Mouse (Mus musculus) CH12.LX (cell line): ENCODE measurements around the gene Kat8.

Experiments used
- CHD1 ChIP-seq: IDR thresholded peaks from 2 replicates; pipeline ENCODE4 v1.6.1; 2012; ENCODE audit warnings: low read depth, low read length, improper control_type of control experiment, inconsistent platforms
- CTCF ChIP-seq, 2 experiments: IDR thresholded peaks in 1 of 2; conservative IDR thresholded peaks in 1 of 2; 2 replicates each; pipeline ENCODE4 v1.5.1; 2011 to 2012; ENCODE audit warnings: low read depth in 2 of 2, low read length in 2 of 2, improper control_type of control experiment in 1 of 2, inconsistent platforms in 1 of 2, mild to moderate bottlenecking in 1 of 2, moderate library complexity in 1 of 2
- EP300 ChIP-seq: IDR thresholded peaks from 2 replicates; pipeline ENCODE4 v1.6.1; 2011; ENCODE audit warnings: low read length, improper control_type of control experiment
- GABPA ChIP-seq: IDR thresholded peaks from 2 replicates; pipeline ENCODE4 v1.6.1; 2012; ENCODE audit warnings: low read depth, low read length, improper control_type of control experiment, inconsistent platforms; ENCODE audit not compliant: insufficient replicate concordance
- KAT2A ChIP-seq: IDR thresholded peaks from 2 replicates; pipeline ENCODE4 v1.6.1; 2012; ENCODE audit warnings: low read length, improper control_type of control experiment, inconsistent platforms; ENCODE audit not compliant: insufficient replicate concordance
- POLR2A ChIP-seq: IDR thresholded peaks from 2 replicates; pipeline ENCODE4 v1.6.1; 2011; ENCODE audit warnings: low read depth, mild to moderate bottlenecking, improper control_type of control experiment, low read length
- SMC3 ChIP-seq: IDR thresholded peaks from 2 replicates; pipeline ENCODE4 v1.6.1; 2011; ENCODE audit warnings: low read depth, low read length, improper control_type of control experiment
- TBP ChIP-seq: conservative IDR thresholded peaks from 2 replicates; pipeline ENCODE4 v1.6.1; 2011; ENCODE audit warnings: low read depth, low read length, improper control_type of control experiment

DNA sequence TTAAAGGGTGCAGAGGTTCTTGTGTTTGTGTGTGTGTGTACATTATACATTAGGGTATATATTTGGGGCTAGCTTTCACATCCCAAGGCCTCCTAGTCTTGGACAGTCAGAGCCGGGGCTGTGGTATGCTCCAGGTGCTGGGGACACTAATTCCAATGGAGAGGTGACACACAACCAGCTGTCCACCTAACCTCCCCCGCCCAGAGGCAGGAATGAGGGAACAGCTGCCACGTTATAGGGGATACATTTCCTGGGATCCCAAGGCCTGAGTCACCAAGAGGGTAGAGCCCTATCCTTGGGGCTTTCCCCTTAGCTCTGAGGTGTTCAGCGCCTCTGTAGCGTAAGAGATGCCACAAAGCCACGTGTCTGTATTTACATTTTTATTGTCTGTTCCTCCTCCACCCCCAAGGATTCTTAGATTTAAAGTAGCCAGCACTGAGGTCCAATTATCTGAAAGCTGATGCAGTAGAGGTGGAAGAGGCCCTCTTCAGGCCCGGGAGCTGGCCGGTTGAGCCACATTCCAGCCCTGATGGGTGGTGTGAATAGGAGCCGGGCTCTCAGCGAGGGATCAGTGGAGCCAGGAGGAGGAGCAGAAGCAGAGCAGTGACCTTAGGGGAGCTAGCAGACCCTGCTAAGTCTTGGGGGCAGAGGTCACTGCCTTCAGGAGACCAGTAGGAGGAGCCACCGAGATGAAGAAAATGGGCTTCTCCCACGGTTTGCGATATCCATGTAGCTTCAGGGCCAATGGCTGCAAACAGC is 20.1 kb downstream of the Kat8 start:
- peak in 1 of 2 experiments; percentile 26; a peak in 2 of 4 replicates for TF ChIP-seq CTCF (conservative IDR thresholded peaks at IDR 0.05 in 1 of 2, IDR thresholded peaks at IDR 0.05 in 1 of 2; ENCODE audit: low read depth in 2 of 2, low read length in 2 of 2)
- TF ChIP-seq SMC3 = no peak
- no peak for TF ChIP-seq CHD1
- no peak for TF ChIP-seq KAT2A
- TF ChIP-seq EP300 = no peak
- no peak for TF ChIP-seq POLR2A
- no peak for TF ChIP-seq TBP
- TF ChIP-seq GABPA = no peak
